Mouse (Mus musculus) MEL (cell line): ENCODE measurements at regions not wholly inside any gene's neighbourhood (a gene's known extent, or its start where the extent isn't known, plus 50 kb on each side); places are given as distances from the start of the nearest gene placed in this dataset.

Source experiments
- CHD2 ChIP-seq: IDR thresholded peaks from 2 replicates; pipeline ENCODE4 v1.6.1; 2011; ENCODE audit warnings: low read length, improper control_type of control experiment
- CTCF ChIP-seq, 3 experiments: IDR thresholded peaks in 2 of 3; conservative IDR thresholded peaks in 1 of 3; 2 replicates each; pipeline ENCODE4 v1.5.1; 2011 to 2012; ENCODE audit warnings: low read length in 3 of 3, low read depth in 2 of 3, mild to moderate bottlenecking in 2 of 3, improper control_type of control experiment in 1 of 3, inconsistent platforms in 1 of 3, mixed read lengths in 1 of 3, moderate library complexity in 1 of 3; ENCODE audit not compliant: control insufficient read depth in 1 of 3, insufficient read depth in 1 of 3, poor library complexity in 1 of 3, severe bottlenecking in 1 of 3
- EP300 ChIP-seq, 2 experiments: IDR thresholded peaks; 2 replicates each; pipeline ENCODE4 v1.6.1; 2011; ENCODE audit warnings: improper control_type of control experiment in 2 of 2, low read length in 2 of 2, low read depth in 1 of 2, mild to moderate bottlenecking in 1 of 2
- JUND ChIP-seq: IDR thresholded peaks from 2 replicates; pipeline ENCODE4 v1.6.1; 2011; ENCODE audit warnings: low read depth, mild to moderate bottlenecking, improper control_type of control experiment, low read length
- MYC ChIP-seq: IDR thresholded peaks from 2 replicates; pipeline ENCODE4 v1.6.1; 2011; ENCODE audit warnings: low read depth, mild to moderate bottlenecking, low read length, improper control_type of control experiment, moderate library complexity
- POLR2A ChIP-seq, 2 experiments: IDR thresholded peaks; 2 replicates each; pipeline ENCODE4 v1.6.1; 2011 to 2012; ENCODE audit warnings: low read length in 2 of 2, mild to moderate bottlenecking in 2 of 2, control low read depth in 1 of 2, improper control_type of control experiment in 1 of 2, low read depth in 1 of 2, moderate library complexity in 1 of 2; ENCODE audit not compliant: control insufficient read depth in 1 of 2, insufficient read depth in 1 of 2, poor library complexity in 1 of 2
- RAD21 ChIP-seq: IDR thresholded peaks from 2 replicates; pipeline ENCODE4 v1.6.1; 2011; ENCODE audit warnings: mild to moderate bottlenecking, low read depth, low read length, improper control_type of control experiment
- TBP ChIP-seq: IDR thresholded peaks from 2 replicates; pipeline ENCODE4 v1.8.0; 2011; ENCODE audit warnings: low read depth, low read length, improper control_type of control experiment
- UBTF ChIP-seq: IDR thresholded peaks from 2 replicates; pipeline ENCODE4 v1.6.1; 2012; ENCODE audit warnings: low read depth, mild to moderate bottlenecking, inconsistent platforms, low read length, improper control_type of control experiment, moderate library complexity, borderline replicate concordance; ENCODE audit not compliant: insufficient read depth
- USF1 ChIP-seq: IDR thresholded peaks from 2 replicates; pipeline ENCODE4 v1.6.1; 2014; ENCODE audit warnings: low read depth, mild to moderate bottlenecking, inconsistent platforms, low read length, improper control_type of control experiment, moderate library complexity
- USF2 ChIP-seq, 2 experiments: IDR thresholded peaks; 2 replicates each; pipeline ENCODE4 v1.6.1; 2011 to 2012; ENCODE audit warnings: improper control_type of control experiment in 2 of 2, low read length in 2 of 2, borderline replicate concordance in 1 of 2, inconsistent platforms in 1 of 2, low read depth in 1 of 2, mild to moderate bottlenecking in 1 of 2; ENCODE audit not compliant: insufficient read depth in 1 of 2
- ZC3H11A ChIP-seq: IDR thresholded peaks from 2 replicates; pipeline ENCODE4 v1.6.1; 2012; ENCODE audit warnings: low read depth, mild to moderate bottlenecking, inconsistent platforms, low read length, improper control_type of control experiment

GRCm38 (mm10) chr17:83061843-83062242 is 153.2 kb upstream of the Pkdcc start:
- TF ChIP-seq CTCF (IDR thresholded peaks at IDR 0.05 in 2 of 3, conservative IDR thresholded peaks at IDR 0.05 in 1 of 3; ENCODE audit: control insufficient read depth in 1 of 3, insufficient read depth in 1 of 3, low read depth in 2 of 3, low read length in 3 of 3, poor library complexity in 1 of 3, severe bottlenecking in 1 of 3), result no peak
- TF ChIP-seq ZC3H11A, result no peak
- no peak for TF ChIP-seq EP300 (IDR thresholded peaks at IDR 0.05; ENCODE audit: low read depth in 1 of 2, low read length in 2 of 2)
- TF ChIP-seq MYC, result no peak
- no peak for TF ChIP-seq POLR2A (IDR thresholded peaks at IDR 0.05; ENCODE audit: control insufficient read depth in 1 of 2, insufficient read depth in 1 of 2, low read depth in 1 of 2, low read length in 2 of 2, poor library complexity in 1 of 2)
- TF ChIP-seq CHD2, result no peak
- TF ChIP-seq USF1, result no peak
- no peak for TF ChIP-seq UBTF
- no peak for TF ChIP-seq RAD21
- no peak for TF ChIP-seq JUND
- no peak for TF ChIP-seq USF2 (IDR thresholded peaks at IDR 0.05; ENCODE audit: borderline replicate concordance in 1 of 2, insufficient read depth in 1 of 2, low read depth in 1 of 2, low read length in 2 of 2)
- TF ChIP-seq TBP, result no peak
